Mouse (Mus musculus): ENCODE data around the gene Tjp2. TPM values are rescaled to one million over a fixed set of nuclear protein-coding genes. Genes with fewer than 3 reads are reported as not detected.
"Not testable (repeated sequence)": the region's sequence is repeated elsewhere in the genome, so short reads cannot be mapped to it uniquely, and the experiment has no call there.

Tjp2 gene
- 10 to 100 TPM; 13.3 to 15.3 TPM for total RNA-seq (2021)
- long read RNA-seq, experiment 1, partial matches to known transcripts: 9 of 15 reads
- long read RNA-seq, experiment 1, other reads (novel, unspliced or antisense): 6 of 15 reads
- long read RNA-seq, experiment 2, partial matches to known transcripts: 0 of 1 reads
- long read RNA-seq, experiment 2, other reads (novel, unspliced or antisense): 1 of 1 reads

DNA sequence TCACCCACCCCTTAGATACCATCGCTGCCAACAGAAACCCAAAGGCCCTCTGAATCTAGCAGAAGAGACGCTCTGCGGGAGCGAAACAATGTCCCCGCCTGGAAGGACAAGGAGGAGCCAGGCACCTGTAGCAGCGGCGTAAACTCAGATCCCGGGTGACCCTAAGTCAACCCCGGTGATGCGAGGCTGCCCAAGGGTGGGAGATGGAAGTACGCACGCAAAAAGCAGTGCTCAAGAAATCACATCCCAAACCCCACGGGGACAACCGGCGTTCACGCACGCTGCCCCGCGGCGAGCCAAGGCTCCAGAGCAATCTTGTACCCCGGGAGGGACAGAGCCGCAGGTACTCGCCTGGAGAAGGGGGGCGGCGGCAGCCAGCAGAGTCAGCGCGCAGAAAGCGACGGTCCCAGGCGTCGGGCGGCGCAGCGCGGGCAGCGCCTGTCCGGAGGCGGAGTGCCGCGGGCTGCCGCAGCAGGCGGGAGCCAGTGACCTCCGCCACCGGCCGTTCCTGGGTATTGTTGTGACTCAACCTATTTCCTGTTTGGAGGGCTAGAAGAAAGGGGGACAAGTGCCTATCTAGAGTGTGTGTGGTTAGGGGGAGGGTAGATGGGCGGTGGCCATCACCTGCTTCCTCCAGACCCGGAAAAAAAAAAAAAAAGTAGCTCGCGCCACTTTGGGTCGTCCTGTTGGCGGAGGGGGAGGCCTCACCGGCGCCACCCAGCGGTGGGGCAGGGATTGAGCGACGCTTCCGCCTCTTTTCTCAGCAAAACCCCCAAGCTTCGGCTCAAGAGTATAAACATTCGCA is at the start of gene Tjp2:
Gene Tjp2 (minus strand): TSS at position 531 of the 805 bp plus-strand sequence.
- DNase-seq: peak; percentile 78 to 82

DNA sequence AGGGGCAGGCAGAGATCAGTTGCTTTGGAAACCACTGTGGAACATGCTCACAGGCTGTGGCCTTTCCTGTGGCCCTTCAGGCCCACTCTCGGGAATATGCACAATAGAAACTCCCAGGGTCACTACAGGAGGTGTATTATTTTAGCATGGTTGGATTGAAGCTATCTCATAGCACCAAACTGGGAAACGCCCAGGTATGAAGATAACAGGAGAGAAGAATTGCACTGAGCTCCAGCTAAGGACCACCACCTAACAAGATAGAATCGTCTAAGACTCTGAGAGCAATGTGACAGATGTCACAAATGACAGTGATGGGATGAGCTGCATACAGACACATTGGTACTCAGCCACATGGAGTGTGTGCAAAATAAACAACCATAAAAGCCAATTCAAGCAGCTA is 49.5 kb upstream of the Tjp2 start:
- no peak for DNase-seq

DNA sequence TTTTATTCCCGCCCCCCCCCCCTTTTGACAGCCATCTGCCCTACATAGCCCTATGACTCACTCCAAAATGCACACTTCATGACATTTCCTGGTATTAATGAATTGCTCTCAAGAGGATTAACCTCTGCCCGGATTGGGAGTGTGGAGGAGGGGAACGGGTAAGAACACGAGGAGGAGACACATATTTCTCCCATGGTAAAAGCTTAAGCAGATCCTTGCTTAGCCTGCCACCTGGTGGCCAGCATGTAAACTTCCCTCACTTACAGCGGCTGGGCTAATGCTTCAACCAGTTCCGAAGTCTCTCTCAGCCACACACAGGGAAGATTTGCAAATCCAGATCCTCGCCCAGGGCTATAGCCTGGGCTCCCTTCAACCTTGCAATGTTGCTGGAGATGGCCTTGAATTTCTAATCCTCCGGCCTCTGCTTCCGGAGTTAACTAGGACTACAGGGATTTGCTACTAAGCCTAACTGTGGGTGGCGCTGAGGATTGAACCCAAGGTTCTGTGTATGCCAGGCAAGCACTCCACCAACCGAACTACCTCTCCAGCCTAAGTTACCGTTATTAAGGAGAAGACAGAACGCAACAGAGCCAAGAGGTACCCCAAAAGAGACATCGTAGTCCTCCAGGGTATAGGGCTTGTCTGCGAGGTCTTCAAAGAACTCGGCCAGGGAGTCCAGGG is 47.1 kb upstream of the Tjp2 start:
- peak; percentile 85 to 90 for DNase-seq

DNA sequence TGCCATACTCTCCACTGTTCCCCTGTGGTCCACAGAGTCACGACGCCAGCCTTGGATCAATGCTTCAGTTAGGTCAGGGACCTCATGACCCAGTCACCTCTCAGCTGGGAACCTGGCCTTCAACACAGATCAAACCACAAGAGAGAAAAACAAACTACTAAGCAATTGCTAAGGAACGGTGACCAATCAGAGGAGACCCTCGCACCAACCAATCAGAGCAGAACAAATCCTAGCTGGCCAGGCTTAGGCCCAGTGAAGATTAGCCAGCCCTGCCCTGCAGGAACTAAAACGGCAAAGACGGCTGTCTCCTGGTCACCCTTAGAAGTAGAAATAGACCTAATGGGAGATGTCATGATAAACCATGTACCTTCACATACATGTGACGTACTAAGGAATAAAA is 46.5 kb upstream of the Tjp2 start:
- peak; percentile 48 to 62 for DNase-seq

DNA sequence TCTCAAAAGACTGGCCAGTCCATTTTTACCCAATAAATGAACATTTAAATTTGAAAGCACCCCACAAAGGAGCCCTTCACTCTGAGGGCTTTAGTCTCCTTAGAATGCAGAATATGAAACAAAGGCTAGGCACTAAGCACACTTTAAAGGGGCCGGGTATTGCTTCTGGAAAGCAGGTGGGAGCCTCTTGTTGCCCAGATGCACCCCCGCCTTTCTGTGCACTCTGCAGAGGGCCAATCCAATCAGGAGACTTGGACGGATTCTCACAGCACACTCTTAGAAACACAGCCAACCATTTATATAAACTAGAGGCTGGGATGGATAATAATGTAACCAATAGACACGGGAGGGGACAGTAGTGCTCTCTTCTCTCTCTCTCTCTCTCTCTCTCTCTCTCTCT is 43.7 kb upstream of the Tjp2 start:
- no peak for DNase-seq

DNA sequence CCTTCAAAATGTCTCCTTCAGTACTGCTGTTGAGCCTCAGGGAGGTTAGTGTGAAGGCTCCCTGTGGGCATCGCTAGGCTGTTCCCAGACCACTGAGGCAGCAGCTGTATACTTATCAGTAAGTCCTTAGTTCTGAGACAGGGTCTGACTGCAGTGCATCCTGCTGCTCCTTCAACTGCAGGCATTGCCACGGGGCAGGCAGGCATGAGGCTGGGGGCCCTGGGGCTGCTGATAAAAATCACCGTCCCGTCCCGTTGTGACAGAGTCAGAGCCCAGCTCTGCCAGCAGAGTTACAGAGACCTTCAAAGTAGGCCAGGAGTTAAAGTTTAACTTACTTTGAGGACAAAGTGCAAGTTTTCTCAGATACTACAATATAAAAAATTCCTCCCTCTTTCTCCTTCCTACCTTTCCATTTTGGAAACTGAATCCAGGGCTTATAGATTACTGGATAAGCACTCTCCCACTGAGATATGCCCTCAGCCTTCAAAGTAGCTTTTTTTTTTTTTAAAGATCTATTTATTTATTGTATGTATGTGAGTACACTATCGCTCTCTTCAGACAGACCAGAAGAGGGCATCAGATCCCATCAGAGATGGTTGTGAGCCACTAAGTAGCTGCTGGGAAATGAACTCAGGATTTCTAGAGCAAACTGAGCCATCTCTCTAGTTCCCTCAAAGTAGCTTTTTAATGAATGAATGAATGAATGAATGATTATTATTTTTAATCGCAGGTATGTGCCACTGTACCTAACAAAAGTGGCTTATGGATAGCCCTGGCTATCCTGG is 41.4 kb upstream of the Tjp2 start:
- no peak for DNase-seq

DNA sequence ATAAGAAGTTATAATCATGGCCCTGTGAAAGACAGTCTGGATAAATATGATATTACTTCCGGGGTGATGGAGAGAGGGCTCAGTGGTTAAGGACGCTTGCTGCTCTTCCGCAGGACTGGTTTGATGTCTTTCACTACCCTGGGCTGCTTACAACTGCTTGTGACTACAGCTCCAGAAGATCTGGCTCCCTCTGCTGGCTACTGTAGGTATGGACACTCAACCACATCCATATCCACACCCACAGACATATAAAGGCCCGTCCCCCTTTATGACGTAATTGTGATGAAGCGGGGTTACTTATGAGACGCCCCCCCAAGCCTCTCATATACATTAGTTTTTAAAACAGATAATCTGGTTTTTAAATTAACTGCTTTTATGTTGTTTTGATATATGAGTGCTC is 40.2 kb upstream of the Tjp2 start:
- DNase-seq: peak; percentile 80 to 89

DNA sequence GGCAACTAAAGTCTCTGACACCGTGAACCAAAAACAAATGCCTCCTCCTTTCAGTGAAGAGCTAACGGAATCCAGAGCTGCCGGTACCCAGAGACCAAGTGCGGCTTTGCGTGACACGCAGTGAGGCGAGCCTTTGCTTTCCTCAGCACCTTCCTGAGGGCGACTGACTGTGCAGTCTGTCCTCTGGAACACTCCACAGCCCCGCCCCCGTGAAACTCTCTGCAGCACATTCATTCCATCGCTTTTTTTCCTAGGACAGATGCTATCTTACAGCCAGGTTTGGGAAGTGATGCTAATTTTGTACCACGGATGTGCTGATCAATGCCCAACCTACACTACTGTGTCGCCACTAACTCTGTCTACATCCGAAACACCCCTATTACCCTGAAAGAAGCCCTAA is 37.9 kb upstream of the Tjp2 start:
- no peak for DNase-seq

DNA sequence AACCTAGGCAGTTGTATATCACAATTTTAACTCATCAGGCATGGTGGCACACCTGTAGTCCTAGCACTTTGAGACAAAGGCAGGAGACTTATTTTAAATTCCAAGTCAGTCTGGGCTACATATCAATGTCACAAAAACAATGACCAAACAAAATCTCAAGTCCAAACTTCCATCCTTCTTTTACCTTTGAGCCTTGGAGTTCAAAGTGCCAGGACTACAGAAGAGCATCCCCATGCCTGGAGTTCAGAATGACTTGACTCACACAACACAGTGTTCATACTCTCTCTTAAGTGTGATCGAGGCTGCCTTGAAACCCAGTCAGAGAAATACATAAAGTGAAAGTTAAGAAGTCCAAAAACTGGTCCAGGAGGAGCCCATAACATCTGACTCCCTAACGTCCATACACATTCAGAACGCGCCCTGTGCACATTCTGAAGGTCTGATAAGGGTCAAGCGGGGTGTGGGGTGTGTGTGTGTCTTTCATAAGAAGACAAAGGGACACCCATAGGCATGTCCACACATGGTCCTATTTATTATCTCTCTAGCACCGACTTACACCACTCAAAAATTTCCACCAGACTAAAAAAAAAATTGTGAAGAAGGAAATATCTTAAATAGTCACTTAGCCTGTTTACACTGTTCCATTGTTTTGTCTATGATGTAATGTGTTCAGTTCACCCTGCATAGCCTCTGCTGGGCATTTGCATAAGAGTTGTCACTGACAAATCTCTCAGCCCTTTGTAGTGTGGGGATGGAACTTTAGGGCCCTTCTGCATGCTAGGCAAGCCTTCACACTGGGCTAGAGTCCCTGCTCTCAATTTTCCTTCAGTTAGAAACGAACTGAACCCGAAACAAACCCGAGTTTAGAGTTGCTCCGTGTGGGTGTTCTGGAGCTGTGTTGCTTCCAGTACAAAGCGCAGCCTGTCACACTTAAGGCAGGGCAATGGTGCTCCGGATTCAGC is 34.8 kb upstream of the Tjp2 start:
- DNase-seq: no peak

DNA sequence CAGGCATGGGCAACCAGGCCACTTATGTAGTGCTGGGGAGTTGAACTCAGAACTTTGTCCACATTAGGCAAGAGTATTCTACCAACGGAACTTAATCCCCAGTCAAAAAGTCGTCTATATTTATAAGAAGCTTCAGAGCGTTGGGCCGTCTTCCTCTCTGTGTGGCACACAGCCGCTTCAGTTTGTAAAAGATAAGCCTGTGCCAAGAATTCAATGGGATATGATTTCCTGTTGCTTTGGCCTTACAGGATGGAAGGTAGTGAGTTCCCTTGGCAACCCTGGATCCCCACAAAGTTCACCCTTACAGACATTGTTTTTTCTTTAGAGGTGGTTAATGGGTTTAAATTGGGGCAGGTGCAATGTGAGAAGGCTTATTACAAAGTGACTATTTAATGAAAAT is 33.5 kb upstream of the Tjp2 start:
- DNase-seq: peak; percentile 26 to 37

DNA sequence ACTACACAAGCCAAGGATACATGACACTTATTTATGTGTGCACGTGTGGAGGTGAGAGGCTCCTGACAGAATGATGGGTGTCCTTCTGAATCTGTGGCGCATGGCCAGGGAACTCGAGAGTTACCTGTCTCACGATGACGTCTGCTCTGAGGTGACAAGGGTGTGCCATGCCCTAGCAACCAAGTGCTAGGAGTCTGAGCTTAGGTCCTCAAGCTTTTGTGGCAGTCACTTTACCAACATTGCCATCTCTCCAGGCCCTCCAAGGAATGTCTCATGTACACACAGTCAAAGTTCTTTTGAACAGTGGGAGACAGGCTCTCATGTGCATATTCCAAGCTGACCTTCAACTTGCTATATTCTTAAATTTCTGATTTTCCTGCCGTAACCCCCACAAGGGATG is 33.1 kb upstream of the Tjp2 start:
- no peak for DNase-seq

DNA sequence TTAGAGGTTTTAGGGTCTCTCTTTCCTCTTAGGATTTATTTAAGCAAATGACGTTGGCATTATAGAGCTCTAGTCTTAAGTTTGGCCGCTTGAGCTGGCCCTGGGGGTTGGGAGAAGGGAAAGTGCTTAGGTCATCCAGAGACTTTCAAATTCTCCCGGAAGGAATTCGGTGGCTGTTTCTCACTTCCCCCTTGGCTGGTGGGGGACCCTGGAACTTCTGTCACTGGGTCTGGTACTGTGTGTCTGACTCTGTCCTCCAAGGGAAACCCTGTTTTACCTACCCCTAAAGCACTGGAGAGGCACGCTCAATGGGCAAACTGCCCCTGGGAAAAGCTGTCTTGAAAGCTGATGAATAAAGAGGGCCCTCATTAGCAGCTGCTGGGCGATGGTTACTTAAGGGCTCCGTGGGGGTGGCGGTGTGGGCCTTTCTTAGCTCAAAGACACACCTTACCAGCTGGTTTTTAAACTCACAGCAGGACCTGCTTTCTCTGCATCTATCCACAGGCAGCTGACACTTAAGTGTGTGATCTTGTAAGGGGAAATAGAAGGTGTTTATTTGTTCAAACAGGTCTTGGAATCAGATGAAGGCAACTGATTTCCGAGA is 28.9 kb upstream of the Tjp2 start:
- no peak for DNase-seq

DNA sequence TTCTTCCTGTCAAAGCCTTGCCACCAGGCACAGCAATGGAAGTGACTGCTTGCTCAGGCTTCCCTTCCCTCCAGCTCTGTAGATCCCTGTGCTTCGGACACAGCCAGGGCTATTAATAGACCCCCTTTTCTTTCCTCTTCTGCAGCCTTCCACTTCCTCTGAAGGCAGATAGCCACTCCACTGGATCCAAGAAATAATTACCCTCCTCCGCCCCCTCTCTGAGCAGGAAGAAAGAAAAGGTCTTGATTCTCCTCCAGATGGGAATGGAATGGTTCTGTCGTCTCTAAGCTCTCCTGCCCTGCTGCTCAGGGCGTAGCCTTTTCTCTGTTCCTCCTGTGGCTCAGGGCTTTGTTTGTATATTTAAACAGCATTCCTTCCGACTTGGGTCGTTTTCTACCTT is 27.0 kb upstream of the Tjp2 start:
- peak; percentile 38 to 61 for DNase-seq

DNA sequence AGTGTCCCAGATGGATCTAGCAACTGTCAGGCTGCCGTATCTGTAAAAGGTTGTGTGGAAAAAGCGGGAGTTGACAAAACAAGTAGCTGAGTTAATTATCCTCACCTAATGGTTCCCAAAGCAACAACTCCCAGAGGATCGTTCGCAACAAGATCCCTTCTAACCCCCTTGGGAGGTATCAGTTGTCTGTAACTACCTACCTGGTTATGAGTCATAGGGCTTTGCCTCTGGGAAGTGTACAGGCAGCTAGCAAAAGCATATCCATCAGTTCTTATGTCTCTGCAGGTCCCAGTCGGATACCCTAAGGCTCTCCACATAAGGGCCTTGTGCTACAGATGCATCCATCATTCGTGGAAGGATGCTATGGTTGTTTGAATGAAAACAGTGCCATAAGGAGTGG is 18.5 kb upstream of the Tjp2 start:
- no peak for DNase-seq

DNA sequence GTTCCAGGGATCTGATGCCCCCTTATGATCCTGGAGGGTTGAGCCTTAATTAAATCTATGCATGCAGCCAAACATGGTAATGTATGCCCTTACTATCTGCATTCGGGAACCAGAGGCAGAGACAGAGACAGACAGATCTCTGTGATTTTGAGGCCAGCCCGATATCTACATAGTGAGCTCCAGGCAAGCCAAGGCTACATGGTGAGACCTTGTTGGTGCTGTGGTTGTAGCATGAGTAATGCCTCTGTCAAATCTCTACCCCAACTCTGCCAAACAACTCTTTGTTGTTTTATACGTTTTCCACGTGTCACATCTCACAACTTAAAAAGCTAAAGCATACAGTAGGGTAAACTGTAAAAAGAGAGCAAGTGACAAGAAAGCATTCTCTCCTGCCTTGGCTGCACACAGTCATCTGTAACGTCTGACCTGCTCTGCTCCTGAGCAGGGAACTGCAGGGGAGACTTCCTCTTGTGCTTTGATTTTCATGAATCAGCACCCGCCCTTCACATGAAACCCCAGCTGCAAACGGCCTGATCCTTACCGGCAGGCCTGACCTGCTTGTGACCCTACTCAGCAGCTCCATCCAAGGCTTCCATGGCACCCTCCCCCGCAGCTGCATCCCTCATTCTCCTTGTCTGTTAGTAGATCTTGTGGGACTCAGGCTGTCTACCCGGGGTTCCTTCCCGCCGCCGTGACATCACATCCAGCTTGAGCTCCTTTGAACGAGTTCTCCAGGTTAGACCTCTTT is 17.1 kb upstream of the Tjp2 start:
- no peak for DNase-seq

DNA sequence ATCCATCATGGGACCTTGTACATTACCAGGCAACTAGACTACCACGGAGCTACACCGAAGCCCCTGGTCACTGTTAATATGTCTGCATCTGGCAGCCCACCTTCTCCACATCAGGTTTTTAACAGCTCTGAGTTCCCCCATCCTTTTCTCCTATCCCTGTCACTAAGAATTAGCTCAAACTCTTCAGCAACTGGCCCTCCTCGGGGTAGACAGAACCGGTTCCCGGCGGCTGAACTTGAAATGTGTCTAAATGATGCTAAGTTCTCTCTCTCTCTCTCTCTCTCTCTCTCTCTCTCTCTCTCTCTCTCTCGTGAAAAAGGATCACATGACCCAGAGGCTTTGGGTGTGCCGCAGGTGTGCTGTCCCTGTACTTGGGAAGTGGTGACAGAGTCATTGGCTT is 16.4 kb upstream of the Tjp2 start:
- no peak for DNase-seq

DNA sequence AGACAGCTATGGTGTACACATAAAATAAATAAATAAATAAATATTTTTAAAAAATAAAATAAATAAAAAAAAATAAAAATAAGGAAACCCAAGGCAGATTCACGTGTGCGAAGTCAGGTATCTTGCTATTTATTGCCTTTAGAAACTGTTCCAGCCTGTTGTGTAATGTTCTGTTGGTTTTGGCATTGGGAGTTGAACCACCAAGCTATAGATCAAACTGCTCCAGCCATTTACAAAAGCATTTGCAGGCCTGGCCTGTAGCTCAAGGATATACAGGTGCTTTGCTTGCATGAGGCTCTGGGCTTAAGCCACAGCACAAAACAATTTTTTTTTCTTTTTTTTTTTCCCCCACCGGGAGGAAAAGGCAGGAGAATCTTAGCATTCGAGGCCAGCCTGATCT is 13.2 kb upstream of the Tjp2 start:
- no peak for DNase-seq

DNA sequence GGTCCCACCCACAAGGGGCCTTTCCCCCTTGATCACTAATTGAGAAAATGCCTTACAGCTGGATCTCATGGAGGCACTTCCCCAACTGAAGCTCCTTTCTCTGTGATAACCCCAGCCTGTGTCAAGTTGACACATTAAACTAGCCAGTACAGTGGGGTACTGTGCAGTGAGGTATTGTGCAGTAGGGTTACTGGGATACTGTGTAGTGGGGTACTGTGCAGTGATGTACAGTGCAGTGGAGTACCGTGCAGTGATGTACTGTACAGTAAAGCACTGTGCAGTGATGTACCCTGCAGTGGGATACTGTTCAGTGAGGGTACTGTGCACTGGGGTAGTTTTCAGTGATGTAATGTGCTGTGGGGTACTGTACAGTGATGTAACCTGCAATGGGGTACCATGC is 7.5 kb upstream of the Tjp2 start:
- DNase-seq: not testable (repeated sequence)

DNA sequence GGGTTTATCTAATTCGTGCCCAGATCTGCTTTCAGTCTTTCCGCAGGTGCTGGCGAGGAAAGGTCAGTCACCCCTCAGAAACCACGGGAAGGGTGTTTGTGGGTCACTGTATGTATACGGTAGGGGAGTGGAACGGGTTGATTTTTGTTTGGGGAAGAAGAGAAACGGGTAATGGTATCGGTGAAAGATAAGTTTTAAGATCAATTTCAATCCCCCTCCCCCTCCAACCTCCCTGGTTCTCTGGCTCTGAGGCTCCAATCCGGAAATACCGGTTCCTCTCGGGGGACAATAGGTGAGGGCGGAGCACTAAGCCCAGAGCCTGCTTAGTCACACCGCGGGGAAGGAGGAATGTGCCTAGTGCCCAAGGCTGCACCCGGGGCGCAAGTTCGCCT is 471 bp upstream of the Tjp2 start:
- peak; percentile 64 to 76 for DNase-seq

DNA sequence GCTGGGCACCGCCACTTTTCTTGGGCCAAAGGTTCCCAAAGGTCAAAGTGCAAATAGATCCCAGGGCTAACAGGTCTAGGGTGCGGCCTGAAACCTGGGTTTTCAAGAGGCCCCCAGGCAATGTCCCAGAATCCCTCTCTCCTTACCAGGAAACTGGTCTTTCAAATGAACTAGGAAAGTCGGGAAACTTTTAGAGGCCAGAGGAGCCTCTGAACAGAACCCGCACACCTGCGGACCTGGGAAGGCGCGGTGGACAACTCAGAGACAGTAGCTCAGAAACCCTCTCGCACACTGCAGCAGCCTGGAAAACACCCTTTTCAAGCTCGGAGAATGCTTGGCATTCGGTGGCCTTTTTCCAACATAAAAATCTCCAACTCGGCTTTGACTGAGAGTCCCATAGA is 979 bp downstream of the Tjp2 start:
- DNase-seq: peak in 1 of 2 experiments; percentile 29
